Mouse (Mus musculus) heart, postnatal 10 days (tissue): ENCODE measurements around the gene Cpa5. TPM values are rescaled to one million over a fixed set of nuclear protein-coding genes. Genes with fewer than 3 reads are reported as not detected.
A peak's percentile ranks its signal among the peaks of the same experiment; 100 is the strongest.

ENCODE experiments used
- DNase-seq, 2 experiments: peaks; one replicate each; pipeline ENCODE4 v3.0.0; 2021
- intact Hi-C: fragments of 180-260 bp; cut with DNase I; formaldehyde crosslinking; loops from one replicate; pipeline ENCODE4 v1.15.1; 2025
- total RNA-seq, 2 experiments: library from RNA; stranded (reverse); gene quantifications; 2 replicates each; pipeline ENCODE4 v1.2.3; 2021

Cpa5 gene
- not detected for total RNA-seq

- intact Hi-C loops, result no loop called here
- no peak for DNase-seq
Measured at GRCm38 (mm10) chr6:30610710-30611109, at the start of gene Cpa5. Gene Cpa5 (plus strand): TSS chr6:30611010.

- intact Hi-C loops, result no loop called here
Measured at GRCm38 (mm10) chr6:30562132-30562531, 48.7 kb upstream of the Cpa5 start.

GRCm38 (mm10) chr6:30563575-30563974, 47.2 kb upstream of the Cpa5 start:
- intact Hi-C loops, result no loop called here

More at GRCm38 (mm10) chr6:30562132-30562531, 48.7 kb upstream of the Cpa5 start:
- no peak for DNase-seq

GRCm38 (mm10) chr6:30564051-30564450, 46.8 kb upstream of the Cpa5 start:
- intact Hi-C loops, result no loop called here
- no peak for DNase-seq

More at GRCm38 (mm10) chr6:30563575-30563974, 47.2 kb upstream of the Cpa5 start:
- DNase-seq, result no peak

GRCm38 (mm10) chr6:30568069-30568468, 42.7 kb upstream of the Cpa5 start, which contains the start of gene Cpa4:
Gene Cpa4 (plus strand): TSS chr6:30568369.
- intact Hi-C loops, result no loop called here
- no peak for DNase-seq

GRCm38 (mm10) chr6:30569331-30569730, 41.5 kb upstream of the Cpa5 start:
- no peak for DNase-seq
- intact Hi-C loops, result no loop called here

- DNase-seq, result peak in 1 of 2 experiments; percentile 37
- intact Hi-C loops, result no loop called here
Measured at GRCm38 (mm10) chr6:30570012-30570411, 40.8 kb upstream of the Cpa5 start.

GRCm38 (mm10) chr6:30572456-30573311, 38.1 kb upstream of the Cpa5 start:
- peak; percentile 75 to 81 for DNase-seq
- intact Hi-C loops, result no loop called here

- intact Hi-C loops, result no loop called here
- no peak for DNase-seq
Measured at GRCm38 (mm10) chr6:30573380-30573779, 37.4 kb upstream of the Cpa5 start.

GRCm38 (mm10) chr6:30574945-30575344, 35.9 kb upstream of the Cpa5 start:
- no peak for DNase-seq

GRCm38 (mm10) chr6:30576477-30577203, 34.2 kb upstream of the Cpa5 start:
- DNase-seq, result no peak
- intact Hi-C loops, result no loop called here

More at GRCm38 (mm10) chr6:30574945-30575344, 35.9 kb upstream of the Cpa5 start:
- intact Hi-C loops, result no loop called here

GRCm38 (mm10) chr6:30579961-30580840, 30.6 kb upstream of the Cpa5 start:
- DNase-seq, result no peak
- intact Hi-C loops, result no loop called here

GRCm38 (mm10) chr6:30580841-30581176, 30.0 kb upstream of the Cpa5 start:
- DNase-seq, result no peak
- intact Hi-C loops, result no loop called here

GRCm38 (mm10) chr6:30586886-30587442, 23.8 kb upstream of the Cpa5 start:
- no peak for DNase-seq

GRCm38 (mm10) chr6:30589819-30590218, 21.0 kb upstream of the Cpa5 start:
- DNase-seq, result peak in 1 of 2 experiments; percentile 10
- intact Hi-C loops, result no loop called here

More at GRCm38 (mm10) chr6:30586886-30587442, 23.8 kb upstream of the Cpa5 start:
- intact Hi-C loops, result no loop called here

- DNase-seq, result no peak
- intact Hi-C loops, result no loop called here
Measured at GRCm38 (mm10) chr6:30591851-30592404, 18.9 kb upstream of the Cpa5 start.

- no peak for DNase-seq
- intact Hi-C loops, result no loop called here
Measured at GRCm38 (mm10) chr6:30592417-30592974, 18.3 kb upstream of the Cpa5 start.

- DNase-seq, result no peak
- intact Hi-C loops, result no loop called here
Measured at GRCm38 (mm10) chr6:30594364-30594763, 16.4 kb upstream of the Cpa5 start.

GRCm38 (mm10) chr6:30596230-30596898, 14.4 kb upstream of the Cpa5 start:
- no peak for DNase-seq
- intact Hi-C loops, result no loop called here
